Mouse (Mus musculus): Measurements from ENCODE around the gene Dcdc2c.

DNA sequence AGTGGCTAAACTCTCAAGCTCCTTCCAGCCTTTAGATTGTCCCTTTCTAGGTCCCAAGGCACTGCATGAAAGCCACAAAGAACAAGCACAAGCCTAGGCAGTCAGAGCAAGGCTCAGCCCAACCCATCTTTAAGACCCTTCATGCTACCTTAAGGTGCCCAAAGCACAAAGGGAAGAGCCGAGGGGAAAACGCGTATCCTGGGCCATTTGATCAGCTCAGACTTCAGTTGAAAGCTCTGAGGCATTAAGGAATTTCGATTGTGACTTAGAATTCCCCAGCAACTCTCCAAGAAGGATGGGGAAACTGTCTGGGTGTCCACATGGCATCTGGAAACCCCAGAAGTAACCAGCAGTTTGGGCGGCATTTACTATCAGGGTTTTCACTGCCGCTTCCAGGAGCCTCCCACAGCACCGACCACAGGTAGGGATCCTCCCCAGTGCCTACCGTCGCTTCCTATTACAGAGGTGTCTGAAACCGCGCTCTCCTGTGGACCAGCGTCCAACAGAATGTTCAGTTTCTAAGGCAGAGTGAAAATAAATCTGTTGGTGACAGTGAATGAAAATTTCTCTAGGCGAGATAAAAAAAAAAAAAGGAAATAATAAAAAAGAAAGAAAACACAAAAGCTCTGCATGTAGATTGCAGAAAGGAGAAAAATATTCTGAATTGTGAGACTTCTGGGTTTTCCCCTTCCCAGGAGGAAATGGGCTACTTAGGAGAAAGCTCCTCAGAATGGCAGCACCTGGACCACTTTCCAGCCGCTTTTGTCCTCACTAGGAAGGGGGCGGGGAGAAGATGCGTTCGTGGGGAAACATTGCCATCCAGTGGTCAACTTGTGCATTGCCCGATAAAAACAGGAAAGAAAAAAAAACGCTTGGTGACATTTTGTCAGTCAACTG, 120.1 kb downstream of the Dcdc2c start:
- TF ChIP-seq POLR2A (IDR thresholded peaks at IDR 0.05; ENCODE audit: control insufficient read depth, low read depth, low read length) (no peak), CTCF (IDR thresholded peaks at IDR 0.05; ENCODE audit: control insufficient read depth, insufficient read depth, insufficient replicate concordance, low read depth, low read length) (peak; percentile 71; the same call in 1 of the 2 replicates)

Measured in testis, adult 2 months (tissue).